Mouse (Mus musculus): ENCODE measurements at regions not wholly inside any gene's neighbourhood (a gene's known extent, or its start where the extent isn't known, plus 50 kb on each side); places are given as distances from the start of the nearest gene placed in this dataset.

DNA sequence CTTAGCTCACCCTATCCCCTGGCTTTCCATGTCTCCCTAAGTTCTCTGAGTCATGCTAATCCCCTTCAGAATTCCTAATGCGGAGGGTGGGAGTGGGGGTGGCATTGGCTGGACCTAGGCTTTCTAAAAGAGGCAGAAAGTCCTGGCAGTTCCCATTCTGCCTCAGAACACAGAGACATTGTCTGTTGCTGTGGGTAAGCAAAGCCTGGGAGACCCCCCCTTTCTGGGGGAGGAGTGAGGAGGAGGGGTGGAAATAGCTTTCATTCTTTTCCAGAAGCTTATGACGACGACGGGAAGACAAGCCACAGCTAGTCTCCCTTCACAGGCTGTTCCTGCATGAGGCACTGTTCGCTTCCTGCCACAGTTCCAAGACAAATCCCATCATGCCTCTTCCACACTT lies 83.6 kb downstream of the Trim29 start:
- TF ChIP-seq CTCF (IDR thresholded peaks at IDR 0.05; ENCODE audit: extremely low read depth, insufficient read length, insufficient replicate concordance, low read depth, low read length) (no peak), POLR2A (IDR thresholded peaks at IDR 0.05; ENCODE audit: low read depth, low read length) (no peak)

Data from small intestine, adult 2 months (tissue).